ENCODE assay signal across 9 mouse cellular contexts in the genomic region with DNA sequence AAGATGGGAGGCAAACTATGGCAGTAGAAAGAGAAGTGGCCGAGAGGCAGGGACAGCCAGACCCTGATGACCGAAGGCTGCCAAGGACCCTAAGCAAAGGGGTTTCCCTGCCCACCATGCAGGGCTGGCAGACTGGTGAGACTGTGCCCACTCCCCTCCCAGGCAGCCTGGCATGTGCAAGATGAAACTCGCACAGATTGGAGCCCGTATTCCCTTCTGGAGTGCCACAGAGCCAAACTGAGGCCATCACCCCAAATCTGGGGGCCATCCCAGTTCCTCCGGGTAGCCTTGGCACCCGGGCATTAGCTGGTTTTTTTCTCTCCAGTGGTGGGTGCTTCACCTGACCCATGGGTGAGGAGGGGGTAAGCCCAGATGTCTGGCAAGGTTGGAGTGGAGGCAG. TPM values are rescaled to one million over a fixed set of nuclear protein-coding genes. Genes with fewer than 3 reads are reported as not detected.
DNase-seq lines count a peak whose midpoint lies in the region; ATAC-seq and TF ChIP-seq lines count a peak whose summit lies in the region.
"Had no signal": no experiment of that assay in that cellular context is flagged by ENCODE, and none has a peak within 500 bp of the region (broad histone marks: within the 10 kb centered on the region; RNA-seq: fewer than 3 reads in every experiment).

No protein-coding gene starts in this region.

- peaks cover 94% of the 10 kb centered on the region for H3K27me3 ChIP-seq in kidney, embryonic 15.5 days
- H3K27me3 ChIP-seq in kidney, adult 2 months (replicated peaks; ENCODE audit: control insufficient read depth, insufficient read depth, low read length) = no peaks in the 10 kb centered on the region
- peaks cover 41% of the 10 kb centered on the region for H3K27me3 ChIP-seq in intestine, postnatal 0 days (replicated peaks; ENCODE audit: control insufficient read depth, insufficient read depth, low read length)
- H3K27me3 ChIP-seq in liver, embryonic 12.5 days (replicated peaks) = peaks cover 98% of the 10 kb centered on the region

- H3K4me2 ChIP-seq in kidney, embryonic 15.5 days = peak overlapping the region; percentile 91
- H3K4me2 ChIP-seq in intestine, postnatal 0 days (replicated peaks; ENCODE audit: low read depth) = peak overlapping the region; percentile 98
- H3K4me2 ChIP-seq in liver, embryonic 12.5 days = no peak overlapping the region

- no peak overlapping the region for H3K9ac ChIP-seq in kidney, embryonic 15.5 days
- no peak overlapping the region for H3K9ac ChIP-seq in intestine, postnatal 0 days (ENCODE audit: low read depth, low read length)
- no peak overlapping the region for H3K9ac ChIP-seq in liver, embryonic 12.5 days

- H3K4me1 ChIP-seq in kidney, embryonic 15.5 days = peaks cover 39% of the 10 kb centered on the region
- 0 out of 2 replicates have a peak, but pooled peaks cover 5% of the 10 kb centered on the region for H3K4me1 ChIP-seq in kidney, adult 2 months (ENCODE audit: control insufficient read depth, insufficient read depth, low read length)
- peaks cover 20% of the 10 kb centered on the region for H3K4me1 ChIP-seq in cortical plate, adult 2 months (ENCODE audit: control insufficient read depth, insufficient read depth, low read length)
- H3K4me1 ChIP-seq in intestine, postnatal 0 days (replicated peaks; ENCODE audit: control insufficient read depth, insufficient read depth, low read length) = no peaks in the 10 kb centered on the region
- peaks cover 37% of the 10 kb centered on the region for H3K4me1 ChIP-seq in liver, embryonic 12.5 days

- no peak overlapping the region for H3K27ac ChIP-seq in kidney, embryonic 15.5 days
- H3K27ac ChIP-seq in kidney, adult 2 months (ENCODE audit: insufficient read depth, low read depth, low read length) = no peak overlapping the region
- H3K27ac ChIP-seq in cortical plate, adult 2 months (ENCODE audit: insufficient read depth, low read length) = peak overlapping the region; percentile 93; the same call in 1 of the 2 replicates
- no peak overlapping the region for H3K27ac ChIP-seq in intestine, postnatal 0 days (ENCODE audit: low read depth, low read length)
- H3K27ac ChIP-seq in liver, embryonic 12.5 days = no peak overlapping the region

- ATAC-seq in kidney, embryonic 15.5 days (replicated peaks; ENCODE audit: low FRiP score) = no peak
- ATAC-seq in intestine, postnatal 0 days = no peak
- no peak for ATAC-seq in liver, embryonic 12.5 days

- TF ChIP-seq POLR2A in kidney, adult 2 months (IDR thresholded peaks at IDR 0.05; ENCODE audit: low read depth, low read length) = no peak
- TF ChIP-seq POLR2A in brain, embryonic 14.5 days (IDR thresholded peaks at IDR 0.05; ENCODE audit: borderline replicate concordance, extremely low read depth, insufficient read depth, insufficient read length, poor library complexity, severe bottlenecking) = no peak
- no peak for TF ChIP-seq POLR2A in cortical plate, adult 2 months (IDR thresholded peaks at IDR 0.05; ENCODE audit: extremely low read depth, insufficient read depth, low read length)

- no peak overlapping the region for H3K4me3 ChIP-seq in kidney, embryonic 15.5 days (replicated peaks)
- no peak overlapping the region for H3K4me3 ChIP-seq in kidney, adult 2 months (ENCODE audit: insufficient read depth, low read depth, low read length)
- H3K4me3 ChIP-seq in cortical plate, adult 2 months (ENCODE audit: insufficient read depth, low read length) = peak overlapping the region; percentile 41; the same call in 1 of the 2 replicates
- no peak overlapping the region for H3K4me3 ChIP-seq in intestine, postnatal 0 days (ENCODE audit: low read depth, low read length)
- H3K4me3 ChIP-seq in liver, embryonic 12.5 days = no peak overlapping the region

- 77% methylated on average over 6 of the region's 6 CpGs for WGBS in kidney, embryonic 15.5 days
- WGBS in kidney, adult 2 months = 94% methylated on average over 6 of the region's 6 CpGs
- 68% methylated on average over 6 of the region's 6 CpGs for WGBS in intestine, postnatal 0 days
- 71% methylated on average over 6 of the region's 6 CpGs for WGBS in liver, embryonic 12.5 days (ENCODE audit: insufficient replicate concordance)

- TF ChIP-seq CTCF in kidney, adult 2 months (conservative IDR thresholded peaks at IDR 0.05; ENCODE audit: insufficient read depth, insufficient read length, low read depth, low read length) = no peak
- no peak for TF ChIP-seq CTCF in brain, embryonic 14.5 days (IDR thresholded peaks at IDR 0.05; ENCODE audit: borderline replicate concordance, extremely low read depth, insufficient read depth, insufficient read length)
- no peak for TF ChIP-seq CTCF in cortical plate, adult 2 months (IDR thresholded peaks at IDR 0.05; ENCODE audit: extremely low read depth, insufficient read depth, low read length)
- TF ChIP-seq CTCF in intestine, postnatal 0 days (IDR thresholded peaks at IDR 0.05; ENCODE audit: low read depth) = no peak

- no peaks in the 10 kb centered on the region for H3K36me3 ChIP-seq in kidney, embryonic 15.5 days
- H3K36me3 ChIP-seq in kidney, adult 2 months (ENCODE audit: control insufficient read depth, insufficient read depth, low read length) = no peaks in the 10 kb centered on the region
- H3K36me3 ChIP-seq in intestine, postnatal 0 days (ENCODE audit: control insufficient read depth, insufficient read depth) = 0 out of 2 replicates have a peak, but pooled peaks cover 5% of the 10 kb centered on the region
- H3K36me3 ChIP-seq in liver, embryonic 12.5 days = no peaks in the 10 kb centered on the region

- no peak for DNase-seq in kidney, adult 2 months
- DNase-seq in brain, embryonic 14.5 days (ENCODE audit: low read depth) = peak; percentile 82
- DNase-seq in urinary bladder, postnatal 25 days (ENCODE audit: low spot score) = no peak
- DNase-seq in adrenal gland, adult (ENCODE audit: inconsistent age in 2 of 2, low spot score in 1 of 2) = no peak
- DNase-seq: gastrocnemius, postnatal 14 days had no signal

- H3K9me3 ChIP-seq in kidney, embryonic 15.5 days (replicated peaks) = no peaks in the 10 kb centered on the region
- no peaks in the 10 kb centered on the region for H3K9me3 ChIP-seq in intestine, postnatal 0 days (ENCODE audit: control insufficient read depth)
- no peaks in the 10 kb centered on the region for H3K9me3 ChIP-seq in liver, embryonic 12.5 days (replicated peaks)

RNA-seq across cellular contexts. Expression of a gene that starts 2.2 kb away (rescaled TPM):
- 14.2 and 15.5 TPM in 2 replicates for polyA plus RNA-seq in kidney, embryonic 15.5 days (2015; fragmentation: Nextera tagmentation; extraction: Ambion mirVana)
- polyA plus RNA-seq in kidney, adult 2 months (2012; rRNA removed) = 17.7 and 22.1 TPM in 2 replicates
- 34.0 and 46.8 TPM in 2 replicates for polyA plus RNA-seq in brain, embryonic 14.5 days (2012; rRNA removed)
- polyA plus RNA-seq in cortical plate, adult 2 months (2012; rRNA removed) = 82.8 and 89.1 TPM in 2 replicates
- polyA plus RNA-seq in intestine, postnatal 0 days (2015; fragmentation: Nextera tagmentation; extraction: Ambion mirVana) = 11.2 and 12.0 TPM in 2 replicates
- 2.8 and 2.9 TPM in 2 replicates for polyA plus RNA-seq in liver, embryonic 12.5 days (2016; fragmentation: Nextera tagmentation; extraction: Ambion mirVana)

RNA-seq across cellular contexts. Expression of a gene that starts 24.7 kb away (rescaled TPM):
- polyA plus RNA-seq in kidney, embryonic 15.5 days (2015; fragmentation: Nextera tagmentation; extraction: Ambion mirVana) = 6.3 and 7.0 TPM in 2 replicates
- polyA plus RNA-seq in kidney, adult 2 months (2012; rRNA removed) = 4.4 and 4.5 TPM in 2 replicates
- 8.0 and 8.9 TPM in 2 replicates for polyA plus RNA-seq in brain, embryonic 14.5 days (2012; rRNA removed)
- 14.9 and 16.0 TPM in 2 replicates for polyA plus RNA-seq in cortical plate, adult 2 months (2012; rRNA removed)
- polyA plus RNA-seq in intestine, postnatal 0 days (2015; fragmentation: Nextera tagmentation; extraction: Ambion mirVana) = 1.9 and 2.2 TPM in 2 replicates
- 3.4 and 4.3 TPM in 2 replicates for polyA plus RNA-seq in liver, embryonic 12.5 days (2016; fragmentation: Nextera tagmentation; extraction: Ambion mirVana)

RNA-seq across cellular contexts. Expression of a gene that starts 33.4 kb away (rescaled TPM):
- polyA plus RNA-seq in kidney, embryonic 15.5 days (2015; fragmentation: Nextera tagmentation; extraction: Ambion mirVana) = 52.6 and 53.0 TPM in 2 replicates
- polyA plus RNA-seq in kidney, adult 2 months (2012; rRNA removed) = 24.2 and 41.0 TPM in 2 replicates
- polyA plus RNA-seq in brain, embryonic 14.5 days (2012; rRNA removed) = 30.1 and 39.2 TPM in 2 replicates
- polyA plus RNA-seq in cortical plate, adult 2 months (2012; rRNA removed) = 26.0 and 31.2 TPM in 2 replicates
- 36.3 and 37.6 TPM in 2 replicates for polyA plus RNA-seq in intestine, postnatal 0 days (2015; fragmentation: Nextera tagmentation; extraction: Ambion mirVana)
- polyA plus RNA-seq in liver, embryonic 12.5 days (2016; fragmentation: Nextera tagmentation; extraction: Ambion mirVana) = 69.9 and 71.0 TPM in 2 replicates

RNA-seq across cellular contexts. Expression of a gene that starts 42.5 kb away (rescaled TPM):
- 112 and 122 TPM in 2 replicates for polyA plus RNA-seq in kidney, embryonic 15.5 days (2015; fragmentation: Nextera tagmentation; extraction: Ambion mirVana)
- 73.0 TPM in 2 replicates for polyA plus RNA-seq in kidney, adult 2 months (2012; rRNA removed)
- polyA plus RNA-seq in brain, embryonic 14.5 days (2012; rRNA removed) = 63.7 and 66.0 TPM in 2 replicates
- polyA plus RNA-seq in cortical plate, adult 2 months (2012; rRNA removed) = 84.7 and 85.9 TPM in 2 replicates
- polyA plus RNA-seq in intestine, postnatal 0 days (2015; fragmentation: Nextera tagmentation; extraction: Ambion mirVana) = 67.8 and 74.2 TPM in 2 replicates
- polyA plus RNA-seq in liver, embryonic 12.5 days (2016; fragmentation: Nextera tagmentation; extraction: Ambion mirVana) = 274 and 281 TPM in 2 replicates

RNA-seq across cellular contexts. Expression of a gene that starts 48.8 kb away (rescaled TPM):
- polyA plus RNA-seq in kidney, embryonic 15.5 days (2015; fragmentation: Nextera tagmentation; extraction: Ambion mirVana) = 1,039 and 1,041 TPM in 2 replicates
- 316 and 337 TPM in 2 replicates for polyA plus RNA-seq in kidney, adult 2 months (2012; rRNA removed)
- 374 and 466 TPM in 2 replicates for polyA plus RNA-seq in brain, embryonic 14.5 days (2012; rRNA removed)
- polyA plus RNA-seq in cortical plate, adult 2 months (2012; rRNA removed) = 437 and 467 TPM in 2 replicates
- polyA plus RNA-seq in intestine, postnatal 0 days (2015; fragmentation: Nextera tagmentation; extraction: Ambion mirVana) = 474 and 507 TPM in 2 replicates
- 590 and 610 TPM in 2 replicates for polyA plus RNA-seq in liver, embryonic 12.5 days (2016; fragmentation: Nextera tagmentation; extraction: Ambion mirVana)
